Mouse (Mus musculus) embryonic facial prominence, embryonic 14.5 days (tissue): ENCODE data around the gene Pdcd7. TPM values are rescaled to one million over a fixed set of nuclear protein-coding genes. Genes with fewer than 3 reads are reported as not detected.
"Not testable (repeated sequence)": the region's sequence is repeated elsewhere in the genome, so short reads cannot be mapped to it uniquely, and the experiment has no call there.

ENCODE experiments used
- ATAC-seq: fragments of 200-750 bp; cut with Nextera tagmentation; 2 replicates; pipeline ENCODE4 v1.8.0; 2017; ENCODE audit warnings: low read depth, moderate number of reproducible peaks, moderate TSS enrichment
- DNase-seq: peaks from one replicate; pipeline ENCODE4 v3.0.0-alpha.2; 2015; ENCODE audit warnings: low spot score
- H3K27ac ChIP-seq: fragments of 300-500 bp; sonication (generic); replicated peaks from 2 replicates; pipeline ENCODE4 v1.5.1; 2014; ENCODE audit warnings: low read depth, mild to moderate bottlenecking, low read length, moderate library complexity
- H3K27me3 ChIP-seq: fragments of 300-500 bp; sonication (generic); replicated peaks from 2 replicates; pipeline ENCODE4 v1.6.1; 2014; ENCODE audit warnings: low read length; ENCODE audit not compliant: control insufficient read depth, insufficient read depth
- H3K36me3 ChIP-seq: fragments of 300-500 bp; sonication (generic); 2 replicates; pipeline ENCODE4 v1.6.1; 2014; ENCODE audit warnings: low read length, mixed read lengths; ENCODE audit not compliant: control insufficient read depth, insufficient read depth
- H3K4me1 ChIP-seq: fragments of 300-500 bp; sonication (generic); 2 replicates; pipeline ENCODE4 v1.6.1; 2014; ENCODE audit warnings: antibody characterized with exemption, low read length; ENCODE audit not compliant: control insufficient read depth, insufficient read depth
- H3K4me2 ChIP-seq: fragments of 300-500 bp; sonication (generic); 2 replicates; pipeline ENCODE4 v1.6.1; 2014; ENCODE audit warnings: low read depth, mild to moderate bottlenecking, low read length, moderate library complexity, mixed read lengths
- H3K4me3 ChIP-seq: fragments of 300-500 bp; sonication (generic); 2 replicates; pipeline ENCODE4 v1.5.1; 2014; ENCODE audit warnings: low read depth, mild to moderate bottlenecking, low read length
- H3K9ac ChIP-seq: fragments of 300-500 bp; sonication (generic); 2 replicates; pipeline ENCODE4 v1.6.1; 2014; ENCODE audit warnings: low read depth, mild to moderate bottlenecking, low read length, moderate library complexity, mixed read lengths
- H3K9me3 ChIP-seq: fragments of 300-500 bp; sonication (generic); 2 replicates; pipeline ENCODE4 v1.6.1; 2016; ENCODE audit warnings: low read length; ENCODE audit not compliant: control insufficient read depth
- WGBS: fragments of 180-500 bp; shearing (Covaris S2); extraction: QIAGEN DNeasy Blood & Tissue Kit; methylation state at CpG from one replicate; pipeline ENCODE4 v1.1.7; 2014; 5-methylcytosine and 5-hydroxymethylcytosine counted together
- polyA plus RNA-seq: library from polyadenylated mRNA; unstranded; fragments of >200 nt; fragmentation: Nextera tagmentation; extraction: Ambion mirVana; gene quantifications from 2 replicates; pipeline ENCODE4 v1.2.1, GENCODE M21; 2014

Pdcd7 gene
- polyA plus RNA-seq, 1 experiment from 2014 or later, result 11.9 TPM

- H3K4me1 ChIP-seq, result no peaks in the 10 kb centered on the region
- H3K9me3 ChIP-seq, result no peaks in the 10 kb centered on the region
- no peak overlapping the region for H3K4me3 ChIP-seq
- ATAC-seq (no peak), DNase-seq (no peak)
- no peaks in the 10 kb centered on the region for H3K27me3 ChIP-seq
- peaks cover 70% of the 10 kb centered on the region for H3K36me3 ChIP-seq
- WGBS, result 97% methylated on average over 4 of the region's 4 CpGs
- H3K9ac ChIP-seq, result no peak overlapping the region
- no peak overlapping the region for H3K27ac ChIP-seq
- no peak overlapping the region for H3K4me2 ChIP-seq
Observed at GRCm38 (mm10) chr9:65312669-65313357, 33.1 kb upstream of the Pdcd7 start.

DNA sequence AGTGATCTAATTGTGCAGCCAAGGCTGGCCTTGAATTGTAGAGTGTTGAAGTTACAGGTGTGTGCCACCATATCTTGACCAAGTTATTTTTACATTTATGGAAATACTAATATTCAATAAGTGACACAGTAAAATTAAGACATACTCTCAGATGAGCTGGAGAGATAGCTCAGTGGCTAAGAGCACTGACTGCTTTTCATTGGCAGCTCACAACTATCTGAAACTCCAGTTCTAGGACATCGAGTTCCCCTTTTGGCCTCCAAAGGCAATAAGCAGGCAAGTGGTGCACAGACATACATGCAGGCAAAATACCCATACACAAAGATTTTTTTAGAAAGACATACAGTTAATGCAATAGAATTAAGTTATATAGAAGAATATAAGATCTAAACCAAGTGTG is 32.1 kb upstream of the Pdcd7 start:
- no peak overlapping the region for H3K27ac ChIP-seq
- peaks cover 68% of the 10 kb centered on the region for H3K36me3 ChIP-seq
- DNase-seq, result no peak
- H3K4me3 ChIP-seq, result no peak overlapping the region
- no peaks in the 10 kb centered on the region for H3K9me3 ChIP-seq
- ATAC-seq, result no peak
- H3K4me1 ChIP-seq, result no peaks in the 10 kb centered on the region
- no peak overlapping the region for H3K4me2 ChIP-seq
- no peaks in the 10 kb centered on the region for H3K27me3 ChIP-seq
- no peak overlapping the region for H3K9ac ChIP-seq
- 90% methylated on average over 1 of the region's 1 CpGs for WGBS

- H3K27me3 ChIP-seq, result no peaks in the 10 kb centered on the region
- no peaks in the 10 kb centered on the region for H3K9me3 ChIP-seq
- no peaks in the 10 kb centered on the region for H3K4me1 ChIP-seq
- WGBS, result 75% methylated on average over 11 of the region's 11 CpGs
- no peak overlapping the region for H3K4me2 ChIP-seq
- H3K36me3 ChIP-seq, result peaks cover 84% of the 10 kb centered on the region
- ATAC-seq (no peak), DNase-seq (peak; percentile 4)
- H3K9ac ChIP-seq, result no peak overlapping the region
- H3K27ac ChIP-seq, result no peak overlapping the region
- H3K4me3 ChIP-seq, result no peak overlapping the region
Observed at GRCm38 (mm10) chr9:65322255-65322900, 23.5 kb upstream of the Pdcd7 start.

- Histone ChIP-seq H3K9me3 (no peaks in the 10 kb centered on the region), H3K4me1 (no peaks in the 10 kb centered on the region), H3K27ac (no peak overlapping the region), H3K36me3 (peaks cover 87% of the 10 kb centered on the region), H3K4me3 (no peak overlapping the region), H3K4me2 (no peak overlapping the region), H3K9ac (no peak overlapping the region), H3K27me3 (no peaks in the 10 kb centered on the region)
- no peak for DNase-seq
- no peak for ATAC-seq
Observed at GRCm38 (mm10) chr9:65325971-65326370, 19.9 kb upstream of the Pdcd7 start.

GRCm38 (mm10) chr9:65327371-65327770 is 18.5 kb upstream of the Pdcd7 start:
- Histone ChIP-seq H3K4me1 (no peaks in the 10 kb centered on the region), H3K9me3 (no peaks in the 10 kb centered on the region), H3K4me3 (no peak overlapping the region), H3K27me3 (no peaks in the 10 kb centered on the region), H3K4me2 (no peak overlapping the region), H3K9ac (no peak overlapping the region), H3K27ac (no peak overlapping the region), H3K36me3 (peaks cover 86% of the 10 kb centered on the region)
- WGBS, result 85% methylated on average over 2 of the region's 2 CpGs
- no peak for DNase-seq
- no peak for ATAC-seq

GRCm38 (mm10) chr9:65333958-65334357 is 11.9 kb upstream of the Pdcd7 start:
- ATAC-seq (no peak), DNase-seq (no peak)
- WGBS, result 91% methylated on average over 5 of the region's 5 CpGs

GRCm38 (mm10) chr9:65339146-65339545 is 6.8 kb upstream of the Pdcd7 start:
- Histone ChIP-seq H3K4me3 (no peak overlapping the region), H3K9me3 (no peaks in the 10 kb centered on the region), H3K27me3 (no peaks in the 10 kb centered on the region), H3K4me1 (no peaks in the 10 kb centered on the region), H3K4me2 (no peak overlapping the region), H3K9ac (no peak overlapping the region), H3K36me3 (no peaks in the 10 kb centered on the region), H3K27ac (no peak overlapping the region)
- WGBS, result 83% methylated on average over 4 of the region's 4 CpGs
- ATAC-seq (no peak), DNase-seq (no peak)

More at GRCm38 (mm10) chr9:65333958-65334357, 11.9 kb upstream of the Pdcd7 start:
- Histone ChIP-seq H3K9ac (no peak overlapping the region), H3K4me1 (no peaks in the 10 kb centered on the region), H3K9me3 (no peaks in the 10 kb centered on the region), H3K27me3 (no peaks in the 10 kb centered on the region), H3K36me3 (peaks cover 30% of the 10 kb centered on the region), H3K4me2 (no peak overlapping the region), H3K27ac (no peak overlapping the region), H3K4me3 (no peak overlapping the region)

DNA sequence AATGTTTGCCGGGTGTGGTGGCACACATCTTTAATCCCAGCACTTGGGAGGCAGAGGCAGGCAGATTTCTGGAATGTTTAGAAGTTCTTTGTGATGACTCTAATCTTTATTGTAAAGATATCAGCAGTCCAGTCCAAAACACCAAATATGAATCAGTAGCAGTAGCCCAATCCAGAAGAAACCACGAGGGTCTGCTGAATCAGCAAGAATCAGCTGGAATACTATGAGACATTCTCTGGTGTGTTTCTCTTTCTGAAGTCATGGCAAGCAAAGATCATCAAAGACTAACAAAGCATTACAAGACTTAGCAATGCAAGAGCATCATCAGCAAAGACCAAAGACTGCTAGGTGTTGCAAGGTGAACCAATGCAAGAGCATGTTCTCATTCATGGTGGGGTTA is 5.5 kb upstream of the Pdcd7 start:
- Histone ChIP-seq H3K27me3 (no peaks in the 10 kb centered on the region), H3K9me3 (no peaks in the 10 kb centered on the region), H3K4me3 (no peak overlapping the region), H3K36me3 (no peaks in the 10 kb centered on the region), H3K27ac (no peak overlapping the region), H3K9ac (no peak overlapping the region), H3K4me1 (no peaks in the 10 kb centered on the region), H3K4me2 (no peak overlapping the region)
- DNase-seq, result no peak
- WGBS, result 79% methylated on average over 2 of the region's 2 CpGs
- ATAC-seq, result no peak

DNA sequence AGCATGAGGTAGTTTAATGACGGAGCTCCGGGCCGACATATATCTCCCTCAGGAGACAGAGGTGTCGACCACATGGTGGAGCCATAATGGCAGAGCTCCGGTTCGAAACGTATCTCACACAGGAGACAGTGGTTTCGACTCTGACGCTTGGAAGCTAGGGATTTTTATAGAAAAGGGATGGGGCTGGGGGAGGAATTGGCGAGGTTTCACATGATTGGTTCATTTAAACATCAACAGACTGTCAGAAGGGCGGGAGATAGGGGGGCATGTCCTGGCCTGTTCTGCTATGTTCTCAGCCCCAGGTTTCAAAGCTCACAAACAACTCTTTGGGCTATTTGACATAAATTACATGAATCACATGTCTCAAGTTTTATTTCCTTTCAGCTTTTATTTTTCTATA is 465 bp upstream of the Pdcd7 start:
- not testable (repeated sequence) for H3K4me1 ChIP-seq, H3K27me3 ChIP-seq, H3K9me3 ChIP-seq, H3K36me3 ChIP-seq, ATAC-seq, DNase-seq
- Histone ChIP-seq H3K4me3 (peak overlapping the region; percentile 96), H3K4me2 (peak overlapping the region; percentile 81), H3K9ac (peak overlapping the region; percentile 98), H3K27ac (peak overlapping the region; percentile 95)
- WGBS, result 65% methylated on average over 11 of the region's 11 CpGs
